In genomic region chr16:44578551-44578950, GRCm38 (mm10) we compare ENCODE assay signal across 22 mouse cellular contexts. TPM values are rescaled to one million over a fixed set of nuclear protein-coding genes. Genes with fewer than 3 reads are reported as not detected.
DNase-seq lines count a peak whose midpoint lies in the region; ATAC-seq lines count a peak whose summit lies in the region.
"Had no signal": no experiment of that assay in that cellular context is flagged by ENCODE, and none has a peak within 500 bp of the region (broad histone marks: within the 10 kb centered on the region; RNA-seq: fewer than 3 reads in every experiment).

No protein-coding gene starts in this region.

- H3K4me2 ChIP-seq in hindbrain, embryonic 12.5 days (replicated peaks) = no peak overlapping the region
- no peak overlapping the region for H3K4me2 ChIP-seq in hindbrain, embryonic 13.5 days
- no peak overlapping the region for H3K4me2 ChIP-seq in embryonic facial prominence, embryonic 13.5 days
- H3K4me2 ChIP-seq in embryonic facial prominence, embryonic 15.5 days (replicated peaks) = no peak overlapping the region
- no peak overlapping the region for H3K4me2 ChIP-seq in limb, embryonic 11.5 days (ENCODE audit: low read depth, severe bottlenecking)
- H3K4me2 ChIP-seq: liver, embryonic 11.5 days; midbrain, embryonic 12.5 days; stomach, embryonic 15.5 days had no signal

- peaks cover 13% of the 10 kb centered on the region for H3K4me1 ChIP-seq in hindbrain, embryonic 12.5 days
- H3K4me1 ChIP-seq in hindbrain, embryonic 13.5 days (replicated peaks) = peaks cover 17% of the 10 kb centered on the region; the same call in 1 of the 2 replicates
- H3K4me1 ChIP-seq in embryonic facial prominence, embryonic 13.5 days = peaks cover 26% of the 10 kb centered on the region
- peaks cover 8% of the 10 kb centered on the region for H3K4me1 ChIP-seq in embryonic facial prominence, embryonic 15.5 days
- H3K4me1 ChIP-seq in limb, embryonic 11.5 days (ENCODE audit: control insufficient read depth, insufficient read depth, low read length) = peaks cover 5% of the 10 kb centered on the region; the same call in 1 of the 2 replicates
- H3K4me1 ChIP-seq: stomach, embryonic 15.5 days had no signal

- H3K27ac ChIP-seq in hindbrain, embryonic 12.5 days = peak overlapping the region; percentile 35; the same call in 1 of the 2 replicates
- H3K27ac ChIP-seq in hindbrain, embryonic 13.5 days = no peak overlapping the region
- H3K27ac ChIP-seq in embryonic facial prominence, embryonic 13.5 days = peak overlapping the region; percentile 75
- H3K27ac ChIP-seq in embryonic facial prominence, embryonic 15.5 days (replicated peaks) = peak overlapping the region; percentile 60; the same call in 1 of the 2 replicates
- H3K27ac ChIP-seq in limb, embryonic 11.5 days (replicated peaks; ENCODE audit: low read depth, low read length) = peak overlapping the region; percentile 50; the same call in 1 of the 2 replicates
- H3K27ac ChIP-seq: heart, adult 2 months; heart, embryonic 15.5 days; hindbrain, embryonic 10.5 days; intestine, embryonic 15.5 days; kidney, postnatal 0 days; left cerebral cortex, adult 2 months; macrophage; midbrain, embryonic 12.5 days; stomach, embryonic 15.5 days had no signal

- intact Hi-C loops in left cerebral cortex, postnatal 10 days (cut with DNase I) = no loop called here

- no peak for ATAC-seq in hindbrain, embryonic 12.5 days (ENCODE audit: low FRiP score)
- no peak for ATAC-seq in hindbrain, embryonic 13.5 days (ENCODE audit: low FRiP score)
- ATAC-seq in embryonic facial prominence, embryonic 13.5 days (ENCODE audit: insufficient number of reproducible peaks, insufficient read depth, low FRiP score, low TSS enrichment, low read depth) = no peak
- ATAC-seq in embryonic facial prominence, embryonic 15.5 days (ENCODE audit: insufficient number of reproducible peaks, low FRiP score, low TSS enrichment, low read depth) = no peak
- ATAC-seq in limb, embryonic 11.5 days (ENCODE audit: insufficient number of reproducible peaks, low FRiP score, low TSS enrichment, low read depth) = no peak
- ATAC-seq: intestine, embryonic 15.5 days had no signal

- WGBS in hindbrain, embryonic 12.5 days = 84% methylated on average over 1 of the region's 1 CpGs
- WGBS in hindbrain, embryonic 13.5 days = 83% methylated on average over 1 of the region's 1 CpGs
- WGBS in embryonic facial prominence, embryonic 13.5 days = 84% methylated on average over 1 of the region's 1 CpGs
- 93% methylated on average over 1 of the region's 1 CpGs for WGBS in embryonic facial prominence, embryonic 15.5 days
- WGBS in limb, embryonic 11.5 days = 85% methylated on average over 1 of the region's 1 CpGs

- DNase-seq in limb, embryonic 11.5 days (ENCODE audit: low spot score) = no peak
- no peak for DNase-seq in left cerebral cortex, postnatal 10 days (ENCODE audit: extremely low spot score in 1 of 2, low spot score in 2 of 2)
- no peak for DNase-seq in lung, postnatal 36 days
- DNase-seq: adrenal gland, postnatal 36 days; gastrocnemius, postnatal 10 days; heart, adult 2 months; lung, adult 2 months; thymus, adult 2 months had no signal

- no peak overlapping the region for H3K9ac ChIP-seq in hindbrain, embryonic 12.5 days
- no peak overlapping the region for H3K9ac ChIP-seq in hindbrain, embryonic 13.5 days
- H3K9ac ChIP-seq in embryonic facial prominence, embryonic 13.5 days = no peak overlapping the region
- H3K9ac ChIP-seq in embryonic facial prominence, embryonic 15.5 days = no peak overlapping the region
- no peak overlapping the region for H3K9ac ChIP-seq in limb, embryonic 11.5 days (ENCODE audit: low read length)
- H3K9ac ChIP-seq: heart, embryonic 15.5 days; intestine, embryonic 15.5 days; midbrain, embryonic 12.5 days; stomach, embryonic 15.5 days had no signal

- H3K9me3 ChIP-seq in hindbrain, embryonic 12.5 days (replicated peaks) = no peaks in the 10 kb centered on the region
- H3K9me3 ChIP-seq in hindbrain, embryonic 13.5 days = no peaks in the 10 kb centered on the region
- H3K9me3 ChIP-seq in embryonic facial prominence, embryonic 13.5 days = no peaks in the 10 kb centered on the region
- H3K9me3 ChIP-seq in embryonic facial prominence, embryonic 15.5 days (replicated peaks) = no peaks in the 10 kb centered on the region
- no peaks in the 10 kb centered on the region for H3K9me3 ChIP-seq in limb, embryonic 11.5 days (ENCODE audit: control insufficient read depth, low read length)
- H3K9me3 ChIP-seq: heart, embryonic 15.5 days; hindbrain, embryonic 10.5 days; intestine, embryonic 15.5 days; midbrain, embryonic 12.5 days; stomach, embryonic 15.5 days had no signal

- no peak overlapping the region for H3K4me3 ChIP-seq in hindbrain, embryonic 12.5 days
- H3K4me3 ChIP-seq in hindbrain, embryonic 13.5 days = no peak overlapping the region
- no peak overlapping the region for H3K4me3 ChIP-seq in embryonic facial prominence, embryonic 13.5 days
- H3K4me3 ChIP-seq in embryonic facial prominence, embryonic 15.5 days (replicated peaks) = no peak overlapping the region
- H3K4me3 ChIP-seq in limb, embryonic 11.5 days (ENCODE audit: low read depth, low read length) = no peak overlapping the region
- H3K4me3 ChIP-seq: heart, adult 2 months; hindbrain, embryonic 10.5 days; intestine, embryonic 15.5 days; left cerebral cortex, adult 2 months; midbrain, embryonic 12.5 days; stomach, embryonic 15.5 days had no signal

- H3K27me3 ChIP-seq in hindbrain, embryonic 12.5 days = no peaks in the 10 kb centered on the region
- no peaks in the 10 kb centered on the region for H3K27me3 ChIP-seq in hindbrain, embryonic 13.5 days
- no peaks in the 10 kb centered on the region for H3K27me3 ChIP-seq in embryonic facial prominence, embryonic 13.5 days
- no peaks in the 10 kb centered on the region for H3K27me3 ChIP-seq in embryonic facial prominence, embryonic 15.5 days
- H3K27me3 ChIP-seq in limb, embryonic 11.5 days (ENCODE audit: control insufficient read depth, insufficient read depth, low read length) = no peaks in the 10 kb centered on the region
- H3K27me3 ChIP-seq: heart, embryonic 15.5 days; intestine, embryonic 15.5 days; midbrain, embryonic 12.5 days; stomach, embryonic 15.5 days had no signal

- no peaks in the 10 kb centered on the region for H3K36me3 ChIP-seq in hindbrain, embryonic 12.5 days
- H3K36me3 ChIP-seq in hindbrain, embryonic 13.5 days = no peaks in the 10 kb centered on the region
- H3K36me3 ChIP-seq in embryonic facial prominence, embryonic 13.5 days = no peaks in the 10 kb centered on the region
- no peaks in the 10 kb centered on the region for H3K36me3 ChIP-seq in embryonic facial prominence, embryonic 15.5 days
- no peaks in the 10 kb centered on the region for H3K36me3 ChIP-seq in limb, embryonic 11.5 days (ENCODE audit: control insufficient read depth, insufficient read depth, low read length)
- H3K36me3 ChIP-seq: heart, embryonic 15.5 days; hindbrain, embryonic 10.5 days; intestine, embryonic 15.5 days; midbrain, embryonic 12.5 days; stomach, embryonic 15.5 days had no signal

RNA-seq across cellular contexts. Expression of gene Boc, which starts 19.9 kb away (rescaled TPM):
- polyA plus RNA-seq in hindbrain, embryonic 12.5 days (2016; fragmentation: Nextera tagmentation; extraction: Ambion mirVana) = 35.5 and 37.5 TPM in 2 replicates
- polyA plus RNA-seq in hindbrain, embryonic 13.5 days (2015; fragmentation: Nextera tagmentation; extraction: Ambion mirVana) = 14.0 and 17.2 TPM in 2 replicates
- polyA plus RNA-seq in embryonic facial prominence, embryonic 13.5 days (2015; fragmentation: Nextera tagmentation; extraction: Ambion mirVana) = 51.1 and 53.9 TPM in 2 replicates
- 42.3 and 49.1 TPM in 2 replicates for polyA plus RNA-seq in embryonic facial prominence, embryonic 15.5 days (2015; fragmentation: Nextera tagmentation; extraction: Ambion mirVana)
- polyA plus RNA-seq in limb, embryonic 11.5 days (2014; fragmentation: Nextera tagmentation; extraction: Ambion mirVana) = 39.3 and 41.9 TPM in 2 replicates
- 10 to 100 TPM; 20.4 to 21.4 TPM for total RNA-seq in left cerebral cortex, postnatal 10 days (2021)
- total RNA-seq: common myeloid progenitor, adult 5-6 weeks had no signal
